Mouse (Mus musculus): ENCODE results near the gene Hyal3. TPM values are rescaled to one million over a fixed set of nuclear protein-coding genes. Genes with fewer than 3 reads are reported as not detected.

Gene Hyal3
- polyA plus RNA-seq, 1 experiment, result 0.54 TPM

GRCm38 (mm10) chr9:107629411-107629730, 48.8 kb downstream of the Hyal3 start:
- Histone ChIP-seq H3K4me1 (ENCODE audit: control insufficient read depth, insufficient read depth, insufficient read length) (peaks cover 79% of the 10 kb centered on the region; the same call in 1 of the 2 replicates), H3K36me3 (ENCODE audit: control insufficient read depth, insufficient read depth, low read length) (peaks cover 14% of the 10 kb centered on the region), H3K27ac (ENCODE audit: insufficient read depth, low read length) (peak overlapping the region; percentile 95), H3K4me3 (ENCODE audit: extremely low read depth, insufficient read depth, insufficient read length) (peak overlapping the region; percentile 43; the same call in 1 of the 2 replicates), H3K27me3 (ENCODE audit: control insufficient read depth, insufficient read depth, low read length) (no peaks in the 10 kb centered on the region)
- TF ChIP-seq CTCF (IDR thresholded peaks at IDR 0.05; ENCODE audit: extremely low read depth, insufficient read depth, insufficient read length, insufficient replicate concordance), result no peak
- TF ChIP-seq POLR2A (IDR thresholded peaks at IDR 0.05; ENCODE audit: low read depth, low read length), result no peak
- WGBS, result 4% methylated on average over 4 of the region's 4 CpGs
- no peak for DNase-seq (ENCODE audit: low read depth in 1 of 2, low spot score in 2 of 2)

DNA sequence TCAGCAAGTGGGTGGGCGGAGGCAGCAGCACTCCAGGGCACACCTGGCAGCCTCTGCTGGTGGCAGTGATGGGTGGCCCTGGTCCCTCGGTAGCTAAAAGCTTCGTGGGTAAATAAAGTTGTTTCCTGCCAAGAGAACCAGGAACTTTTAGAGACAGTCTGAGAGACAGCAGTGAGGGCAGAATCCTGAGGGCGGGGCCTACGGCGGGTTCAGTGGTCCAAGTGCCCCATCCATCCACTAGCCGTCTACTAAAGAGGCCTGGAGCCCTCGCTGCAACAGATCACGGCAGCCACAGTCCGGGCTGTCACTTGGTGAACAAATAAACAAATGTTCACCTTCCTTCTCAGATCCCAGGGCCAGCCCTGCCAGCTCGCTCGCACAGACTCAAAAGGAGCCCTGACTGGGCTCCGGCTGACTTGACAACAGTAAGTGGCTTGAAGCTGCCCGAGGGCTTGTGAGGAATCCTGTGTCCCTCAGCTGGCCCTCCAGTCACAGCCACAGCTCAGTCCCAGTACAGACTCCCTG, 49.3 kb downstream of the Hyal3 start:
- 40% methylated on average over 14 of the region's 14 CpGs for WGBS
- peaks cover 14% of the 10 kb centered on the region for H3K36me3 ChIP-seq (ENCODE audit: control insufficient read depth, insufficient read depth, low read length)
- no peak for DNase-seq (ENCODE audit: low read depth in 1 of 2, low spot score in 2 of 2)
- peaks cover 74% of the 10 kb centered on the region; the same call in 1 of the 2 replicates for H3K4me1 ChIP-seq (ENCODE audit: control insufficient read depth, insufficient read depth, insufficient read length)
- H3K4me3 ChIP-seq (ENCODE audit: extremely low read depth, insufficient read depth, insufficient read length), result no peak overlapping the region; the same call in 1 of the 2 replicates
- H3K27me3 ChIP-seq (ENCODE audit: control insufficient read depth, insufficient read depth, low read length), result no peaks in the 10 kb centered on the region
- H3K27ac ChIP-seq (ENCODE audit: insufficient read depth, low read length), result peak overlapping the region; percentile 95
- TF ChIP-seq CTCF (IDR thresholded peaks at IDR 0.05; ENCODE audit: extremely low read depth, insufficient read depth, insufficient read length, insufficient replicate concordance), result no peak
- TF ChIP-seq POLR2A (IDR thresholded peaks at IDR 0.05; ENCODE audit: low read depth, low read length), result no peak

DNA sequence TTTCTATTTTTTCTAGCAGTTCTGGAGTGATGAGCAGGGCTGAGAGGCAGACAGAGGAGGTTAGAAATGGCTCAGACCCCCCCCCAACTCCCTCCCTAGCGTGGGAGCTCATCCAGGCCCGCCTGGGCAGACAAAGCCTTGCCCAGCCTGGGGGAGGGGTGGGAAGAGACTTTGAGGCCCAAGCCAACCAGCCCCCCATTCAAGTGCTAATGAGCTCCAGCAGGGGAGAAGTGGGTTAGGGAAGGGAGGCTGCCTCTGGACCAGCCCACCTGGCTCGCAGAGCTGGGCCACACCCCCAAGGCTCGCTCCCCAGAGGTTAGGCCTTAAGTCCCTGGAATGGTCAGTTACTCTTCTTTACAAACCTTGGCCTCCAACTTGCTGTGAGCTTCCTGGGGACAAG, 50.0 kb downstream of the Hyal3 start:
- no peak for DNase-seq (ENCODE audit: low read depth in 1 of 2, low spot score in 2 of 2)
- Histone ChIP-seq H3K36me3 (ENCODE audit: control insufficient read depth, insufficient read depth, low read length) (peaks cover 12% of the 10 kb centered on the region), H3K4me1 (ENCODE audit: control insufficient read depth, insufficient read depth, insufficient read length) (peaks cover 68% of the 10 kb centered on the region; the same call in 1 of the 2 replicates), H3K4me3 (ENCODE audit: extremely low read depth, insufficient read depth, insufficient read length) (no peak overlapping the region), H3K27me3 (ENCODE audit: control insufficient read depth, insufficient read depth, low read length) (no peaks in the 10 kb centered on the region), H3K27ac (ENCODE audit: insufficient read depth, low read length) (peak overlapping the region; percentile 95)
- WGBS, result 53% methylated on average over 4 of the region's 4 CpGs
- TF ChIP-seq CTCF (IDR thresholded peaks at IDR 0.05; ENCODE audit: extremely low read depth, insufficient read depth, insufficient read length, insufficient replicate concordance) (no peak), POLR2A (IDR thresholded peaks at IDR 0.05; ENCODE audit: low read depth, low read length) (no peak)

GRCm38 (mm10) chr9:107631311-107631826, 50.8 kb downstream of the Hyal3 start:
- peaks cover 64% of the 10 kb centered on the region; the same call in 1 of the 2 replicates for H3K4me1 ChIP-seq (ENCODE audit: control insufficient read depth, insufficient read depth, insufficient read length)
- 86% methylated on average over 9 of the region's 9 CpGs for WGBS
- H3K27me3 ChIP-seq (ENCODE audit: control insufficient read depth, insufficient read depth, low read length), result no peaks in the 10 kb centered on the region
- no peak for DNase-seq (ENCODE audit: low read depth in 1 of 2, low spot score in 2 of 2)
- peaks cover 12% of the 10 kb centered on the region for H3K36me3 ChIP-seq (ENCODE audit: control insufficient read depth, insufficient read depth, low read length)
- peak overlapping the region; percentile 96 for H3K27ac ChIP-seq (ENCODE audit: insufficient read depth, low read length)
- no peak for TF ChIP-seq CTCF (IDR thresholded peaks at IDR 0.05; ENCODE audit: extremely low read depth, insufficient read depth, insufficient read length, insufficient replicate concordance)
- no peak for TF ChIP-seq POLR2A (IDR thresholded peaks at IDR 0.05; ENCODE audit: low read depth, low read length)
- H3K4me3 ChIP-seq (ENCODE audit: extremely low read depth, insufficient read depth, insufficient read length), result no peak overlapping the region

DNA sequence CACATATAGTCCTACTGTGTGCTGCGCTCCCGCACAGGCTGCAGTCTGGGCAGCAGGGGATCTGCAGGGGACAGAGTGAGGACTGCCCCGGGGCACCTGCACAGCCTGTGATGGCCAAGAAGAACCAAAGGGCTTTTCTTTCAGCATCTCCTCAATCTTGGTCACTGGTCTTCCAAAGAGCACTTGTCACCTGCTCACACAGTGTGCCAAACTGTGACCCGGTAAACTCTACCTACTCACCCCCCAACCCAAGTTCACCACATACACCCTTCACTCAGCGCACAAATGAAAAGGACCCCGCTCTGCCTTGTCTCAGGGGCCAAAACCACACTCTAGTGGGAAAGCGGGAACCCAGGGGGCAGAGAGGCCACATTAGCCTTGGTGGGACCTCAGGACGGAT, 51.2 kb downstream of the Hyal3 start:
- H3K27me3 ChIP-seq (ENCODE audit: control insufficient read depth, insufficient read depth, low read length), result no peaks in the 10 kb centered on the region
- no peak overlapping the region for H3K4me3 ChIP-seq (ENCODE audit: extremely low read depth, insufficient read depth, insufficient read length)
- peaks cover 12% of the 10 kb centered on the region for H3K36me3 ChIP-seq (ENCODE audit: control insufficient read depth, insufficient read depth, low read length)
- DNase-seq (ENCODE audit: low read depth in 1 of 2, low spot score in 2 of 2), result no peak
- WGBS, result 87% methylated on average over 8 of the region's 8 CpGs
- no peak for TF ChIP-seq CTCF (IDR thresholded peaks at IDR 0.05; ENCODE audit: extremely low read depth, insufficient read depth, insufficient read length, insufficient replicate concordance)
- TF ChIP-seq POLR2A (IDR thresholded peaks at IDR 0.05; ENCODE audit: low read depth, low read length), result no peak
- peaks cover 60% of the 10 kb centered on the region; the same call in 1 of the 2 replicates for H3K4me1 ChIP-seq (ENCODE audit: control insufficient read depth, insufficient read depth, insufficient read length)
- peak overlapping the region; percentile 96 for H3K27ac ChIP-seq (ENCODE audit: insufficient read depth, low read length)

DNA sequence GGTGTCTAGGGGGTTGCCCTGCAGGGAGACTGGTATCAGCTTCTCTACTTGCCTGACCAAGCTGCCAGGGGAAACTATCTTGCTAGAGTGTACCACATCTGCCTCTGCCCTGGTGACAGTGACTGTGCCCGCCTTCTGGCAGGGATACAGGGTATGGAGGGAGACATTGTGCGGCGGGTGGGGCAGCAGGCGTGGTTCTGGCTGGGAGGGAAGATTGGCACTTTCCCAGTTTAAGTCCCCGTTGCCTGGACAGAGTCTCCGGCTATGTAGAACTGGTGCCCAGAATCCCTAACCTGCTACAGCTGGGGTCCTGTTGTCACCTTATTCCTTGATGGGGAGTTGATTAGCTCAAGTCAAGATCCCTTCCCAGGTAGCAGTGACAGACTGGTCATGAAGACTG, 51.9 kb downstream of the Hyal3 start:
- Histone ChIP-seq H3K36me3 (ENCODE audit: control insufficient read depth, insufficient read depth, low read length) (peaks cover 12% of the 10 kb centered on the region), H3K4me1 (ENCODE audit: control insufficient read depth, insufficient read depth, insufficient read length) (peaks cover 54% of the 10 kb centered on the region; the same call in 1 of the 2 replicates), H3K27me3 (ENCODE audit: control insufficient read depth, insufficient read depth, low read length) (no peaks in the 10 kb centered on the region), H3K4me3 (ENCODE audit: extremely low read depth, insufficient read depth, insufficient read length) (peak overlapping the region; percentile 99), H3K27ac (ENCODE audit: insufficient read depth, low read length) (peak overlapping the region; percentile 96)
- TF ChIP-seq CTCF (IDR thresholded peaks at IDR 0.05; ENCODE audit: extremely low read depth, insufficient read depth, insufficient read length, insufficient replicate concordance) (no peak), POLR2A (IDR thresholded peaks at IDR 0.05; ENCODE audit: low read depth, low read length) (no peak)
- 54% methylated on average over 6 of the region's 6 CpGs for WGBS
- no peak for DNase-seq (ENCODE audit: low read depth in 1 of 2, low spot score in 2 of 2)

DNA sequence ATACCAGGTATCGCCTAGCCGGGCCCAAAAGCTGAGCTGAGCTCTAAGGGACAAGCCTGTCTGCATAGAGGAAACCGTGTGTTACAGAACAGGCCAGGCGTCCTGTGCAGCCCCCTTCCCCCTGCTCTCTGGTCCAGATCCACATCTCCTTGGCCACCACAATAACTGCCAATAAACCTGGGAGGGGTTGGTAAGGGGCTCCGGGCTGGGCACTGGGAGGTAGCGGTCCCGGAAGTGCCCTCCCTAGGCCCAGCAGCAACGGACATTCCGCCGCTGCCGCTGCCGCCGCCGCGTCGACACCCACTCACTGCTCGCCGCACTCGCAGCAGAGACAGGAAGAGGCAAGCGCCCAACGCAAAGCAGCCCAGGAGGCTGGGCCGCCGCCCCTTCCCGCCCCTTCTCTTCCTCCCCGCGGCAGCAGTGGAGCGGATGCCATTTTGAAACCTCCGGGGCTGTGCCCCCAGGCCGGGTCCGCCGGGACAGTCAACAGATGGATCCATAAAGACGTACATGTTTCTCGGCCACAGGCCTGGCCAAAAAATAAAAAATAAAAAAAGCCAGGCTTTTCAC, 52.6 kb downstream of the Hyal3 start:
- under 1% methylated on average over 33 of the region's 33 CpGs for WGBS
- H3K4me3 ChIP-seq (ENCODE audit: extremely low read depth, insufficient read depth, insufficient read length), result peak overlapping the region; percentile 99
- H3K27me3 ChIP-seq (ENCODE audit: control insufficient read depth, insufficient read depth, low read length), result no peaks in the 10 kb centered on the region
- peaks cover 47% of the 10 kb centered on the region; the same call in 1 of the 2 replicates for H3K4me1 ChIP-seq (ENCODE audit: control insufficient read depth, insufficient read depth, insufficient read length)
- H3K27ac ChIP-seq (ENCODE audit: insufficient read depth, low read length), result peak overlapping the region; percentile 96
- peak; percentile 58 for TF ChIP-seq POLR2A (IDR thresholded peaks at IDR 0.05; ENCODE audit: low read depth, low read length)
- no peak for TF ChIP-seq CTCF (IDR thresholded peaks at IDR 0.05; ENCODE audit: extremely low read depth, insufficient read depth, insufficient read length, insufficient replicate concordance)
- peaks cover 7% of the 10 kb centered on the region; the same call in 1 of the 2 replicates for H3K36me3 ChIP-seq (ENCODE audit: control insufficient read depth, insufficient read depth, low read length)
- peak; percentile 65 to 87 for DNase-seq (ENCODE audit: low read depth in 1 of 2, low spot score in 2 of 2)

Measured in spleen, adult 2 months (tissue).